Mouse (Mus musculus): Measurements from ENCODE around the gene Ruvbl2. TPM values are rescaled to one million over a fixed set of nuclear protein-coding genes. Genes with fewer than 3 reads are reported as not detected.
A peak's percentile ranks its signal among the peaks of the same experiment; 100 is the strongest.

Ruvbl2 gene
- polyA plus RNA-seq, 1 experiment from 2014 or later, result 92.7 TPM

DNA sequence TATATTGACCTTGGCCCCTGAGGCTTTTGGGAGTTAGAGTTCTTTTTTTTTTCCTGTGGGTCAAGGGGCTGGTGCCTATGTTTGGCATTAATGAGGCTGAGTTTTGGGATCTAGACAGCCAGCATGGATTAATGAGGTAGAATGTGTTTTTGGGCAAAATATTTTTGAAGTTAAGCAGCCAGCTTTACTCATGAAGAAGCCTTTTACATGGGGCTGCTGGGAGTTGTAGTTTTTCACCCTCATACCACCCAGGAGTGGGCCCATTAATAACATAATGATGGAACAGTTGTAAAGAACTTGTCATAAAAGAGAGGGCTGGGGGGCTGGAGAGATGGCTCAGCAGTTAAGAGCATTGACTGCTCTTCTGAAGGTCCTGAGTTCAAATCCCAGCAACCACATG is 8.7 kb upstream of the Ruvbl2 start:
- no peak for ATAC-seq (ENCODE audit: low FRiP score)
- no peak overlapping the region for H3K4me3 ChIP-seq (replicated peaks)
- no peak overlapping the region for H3K4me2 ChIP-seq
- H3K36me3 ChIP-seq, result peaks cover 47% of the 10 kb centered on the region
- no peaks in the 10 kb centered on the region for H3K27me3 ChIP-seq (replicated peaks)
- H3K4me1 ChIP-seq, result peaks cover 5% of the 10 kb centered on the region
- no peaks in the 10 kb centered on the region for H3K9me3 ChIP-seq (replicated peaks)
- H3K27ac ChIP-seq (replicated peaks), result no peak overlapping the region
- no peak overlapping the region for H3K9ac ChIP-seq (replicated peaks)

DNA sequence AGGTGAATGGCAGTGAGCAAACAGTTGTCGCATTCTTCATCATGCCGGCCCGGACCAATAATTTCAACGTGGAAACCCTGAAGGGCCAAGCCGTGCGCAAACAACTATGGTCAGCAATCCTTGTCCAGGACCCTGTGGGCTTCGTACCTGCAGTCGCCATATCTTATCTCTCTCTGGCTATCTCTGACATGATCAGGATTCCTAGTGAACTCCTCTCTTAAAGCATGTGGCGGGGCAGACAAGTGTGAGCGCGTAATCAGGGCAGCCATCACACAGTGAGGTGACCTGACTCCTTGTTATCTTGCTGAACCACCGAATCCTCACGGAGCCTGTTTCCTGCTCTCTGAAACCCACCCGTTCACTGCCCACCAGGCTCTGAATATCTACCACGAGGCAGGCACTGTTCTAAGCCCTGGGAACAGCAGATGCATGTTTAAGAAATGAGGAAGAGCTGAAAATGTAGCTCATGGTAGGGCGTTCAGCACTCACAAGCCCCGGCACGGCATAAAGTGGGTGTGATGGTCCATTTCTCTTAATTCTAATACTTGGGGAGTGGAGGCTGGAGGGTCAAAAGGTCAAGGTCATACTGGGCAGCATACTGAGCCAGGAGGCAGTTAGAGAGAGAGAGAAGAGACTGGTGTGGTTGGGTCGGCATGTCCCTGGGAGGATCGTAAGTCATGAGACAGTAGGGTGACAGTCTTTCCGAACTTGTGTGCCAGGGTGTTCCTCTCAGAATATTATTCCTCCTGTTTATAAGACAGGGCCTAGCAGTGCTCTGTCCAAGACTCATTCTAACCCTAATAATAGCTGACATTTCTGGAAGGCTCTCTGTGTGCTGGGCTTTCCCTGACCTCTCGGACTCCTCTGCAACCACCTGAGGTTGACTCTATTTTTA is 5.9 kb upstream of the Ruvbl2 start:
- Histone ChIP-seq H3K36me3 (peaks cover 47% of the 10 kb centered on the region), H3K9me3 (replicated peaks) (no peaks in the 10 kb centered on the region), H3K4me2 (no peak overlapping the region), H3K27ac (replicated peaks) (no peak overlapping the region), H3K27me3 (replicated peaks) (no peaks in the 10 kb centered on the region), H3K4me3 (replicated peaks) (no peak overlapping the region), H3K4me1 (0 out of 2 replicates have a peak, but pooled peaks cover 2% of the 10 kb centered on the region), H3K9ac (replicated peaks) (no peak overlapping the region)
- 91% methylated on average over 22 of the region's 22 CpGs for WGBS
- ATAC-seq (ENCODE audit: low FRiP score), result no peak

- no peak overlapping the region for H3K4me3 ChIP-seq (replicated peaks)
- H3K9ac ChIP-seq (replicated peaks), result no peak overlapping the region
- H3K4me1 ChIP-seq, result peaks cover 44% of the 10 kb centered on the region
- H3K27me3 ChIP-seq (replicated peaks), result no peaks in the 10 kb centered on the region
- 0 out of 2 replicates have a peak, but pooled peaks cover 8% of the 10 kb centered on the region for H3K36me3 ChIP-seq
- ATAC-seq (ENCODE audit: low FRiP score), result no peak
- no peaks in the 10 kb centered on the region for H3K9me3 ChIP-seq (replicated peaks)
- no peak overlapping the region for H3K4me2 ChIP-seq
- 39% methylated on average over 6 of the region's 6 CpGs for WGBS
- H3K27ac ChIP-seq (replicated peaks), result no peak overlapping the region
Measured at GRCm38 (mm10) chr7:45437046-45437445, 850 bp downstream of the Ruvbl2 start.

DNA sequence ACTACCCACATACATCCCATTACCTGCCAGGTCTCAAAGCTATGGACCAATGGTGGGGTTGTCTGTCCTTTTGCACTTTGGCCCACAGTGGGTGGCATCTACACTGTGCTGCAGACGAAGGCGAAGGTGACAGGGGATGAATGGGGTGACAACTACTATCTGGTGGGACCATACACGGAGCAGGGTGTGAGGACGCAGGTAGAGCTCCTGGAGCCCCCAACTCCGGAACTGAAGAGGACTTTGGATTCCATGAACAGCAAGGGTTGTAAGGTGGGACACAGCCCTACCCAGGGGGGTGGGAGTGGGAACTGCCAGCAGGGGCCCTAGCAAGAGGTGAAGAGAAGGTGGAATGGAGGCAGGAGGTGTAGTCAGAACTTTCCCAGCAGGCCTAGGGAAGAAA is 1.5 kb downstream of the Ruvbl2 start:
- H3K4me3 ChIP-seq (replicated peaks), result 0 out of 2 replicates have a peak overlapping the region, but pooled peaks have one; percentile 1
- H3K4me1 ChIP-seq, result peaks cover 47% of the 10 kb centered on the region
- 0 out of 2 replicates have a peak, but pooled peaks cover 13% of the 10 kb centered on the region for H3K36me3 ChIP-seq
- H3K27me3 ChIP-seq (replicated peaks), result no peaks in the 10 kb centered on the region
- 91% methylated on average over 5 of the region's 5 CpGs for WGBS
- peak overlapping the region; percentile 98 for H3K4me2 ChIP-seq
- no peaks in the 10 kb centered on the region for H3K9me3 ChIP-seq (replicated peaks)
- H3K27ac ChIP-seq (replicated peaks), result no peak overlapping the region
- ATAC-seq (ENCODE audit: low FRiP score), result no peak
- H3K9ac ChIP-seq (replicated peaks), result no peak overlapping the region

- ATAC-seq (ENCODE audit: low FRiP score), result peak; percentile 23; the same call in 1 of the 2 replicates
- peaks cover 48% of the 10 kb centered on the region for H3K4me1 ChIP-seq
Measured at GRCm38 (mm10) chr7:45435038-45435437, 2.9 kb downstream of the Ruvbl2 start.

GRCm38 (mm10) chr7:45434203-45435015 is 3.5 kb downstream of the Ruvbl2 start, which contains the start of gene Gys1:
Gene Gys1, plus strand, starts transcription at chr7:45434844.
- peak within 1 kb of the TSS; percentile 86 for H3K9ac ChIP-seq (replicated peaks)
- H3K4me1 ChIP-seq, result peaks cover 48% of the 10 kb centered on the region
- H3K27ac ChIP-seq (replicated peaks), result peak within 1 kb of the TSS; percentile 89
- H3K36me3 ChIP-seq, result peaks cover 24% of the 10 kb centered on the region; the same call in 1 of the 2 replicates
- H3K9me3 ChIP-seq (replicated peaks), result no peaks in the 10 kb centered on the region
- H3K4me2 ChIP-seq, result peak within 1 kb of the TSS; percentile 98
- no peaks in the 10 kb centered on the region for H3K27me3 ChIP-seq (replicated peaks)
- under 1% methylated on average over 45 of the region's 45 CpGs for WGBS
- H3K4me3 ChIP-seq (replicated peaks), result peak within 1 kb of the TSS; percentile 84
- peak; percentile 97 for ATAC-seq (ENCODE audit: low FRiP score)

More at GRCm38 (mm10) chr7:45435038-45435437, 2.9 kb downstream of the Ruvbl2 start:
- Histone ChIP-seq H3K36me3 (0 out of 2 replicates have a peak, but pooled peaks cover 18% of the 10 kb centered on the region), H3K27me3 (replicated peaks) (no peaks in the 10 kb centered on the region), H3K27ac (replicated peaks) (peak overlapping the region; percentile 80), H3K4me3 (replicated peaks) (peak overlapping the region; percentile 84), H3K9ac (replicated peaks) (peak overlapping the region; percentile 76), H3K9me3 (replicated peaks) (no peaks in the 10 kb centered on the region), H3K4me2 (peak overlapping the region; percentile 98)
- WGBS, result 3% methylated on average over 16 of the region's 16 CpGs

GRCm38 (mm10) chr7:45433835-45434202 is 4.1 kb downstream of the Ruvbl2 start:
- Histone ChIP-seq H3K9ac (replicated peaks) (peak overlapping the region; percentile 86), H3K9me3 (replicated peaks) (no peaks in the 10 kb centered on the region), H3K4me2 (peak overlapping the region; percentile 98), H3K36me3 (peaks cover 29% of the 10 kb centered on the region), H3K27ac (replicated peaks) (peak overlapping the region; percentile 89), H3K4me3 (replicated peaks) (peak overlapping the region; percentile 84), H3K27me3 (replicated peaks) (no peaks in the 10 kb centered on the region), H3K4me1 (peaks cover 48% of the 10 kb centered on the region)
- ATAC-seq (ENCODE audit: low FRiP score), result 0 out of 2 replicates have a peak, but pooled peaks have one; percentile 0
- under 1% methylated on average over 7 of the region's 7 CpGs for WGBS

GRCm38 (mm10) chr7:45426556-45426955 is 11.3 kb downstream of the Ruvbl2 start:
- Histone ChIP-seq H3K4me2 (no peak overlapping the region), H3K4me1 (0 out of 2 replicates have a peak, but pooled peaks cover 2% of the 10 kb centered on the region), H3K36me3 (peaks cover 95% of the 10 kb centered on the region), H3K4me3 (replicated peaks) (no peak overlapping the region), H3K9ac (replicated peaks) (no peak overlapping the region), H3K9me3 (replicated peaks) (no peaks in the 10 kb centered on the region), H3K27ac (replicated peaks) (no peak overlapping the region), H3K27me3 (replicated peaks) (peaks cover 4% of the 10 kb centered on the region)
- WGBS, result 94% methylated on average over 8 of the region's 8 CpGs
- no peak for ATAC-seq (ENCODE audit: low FRiP score)

DNA sequence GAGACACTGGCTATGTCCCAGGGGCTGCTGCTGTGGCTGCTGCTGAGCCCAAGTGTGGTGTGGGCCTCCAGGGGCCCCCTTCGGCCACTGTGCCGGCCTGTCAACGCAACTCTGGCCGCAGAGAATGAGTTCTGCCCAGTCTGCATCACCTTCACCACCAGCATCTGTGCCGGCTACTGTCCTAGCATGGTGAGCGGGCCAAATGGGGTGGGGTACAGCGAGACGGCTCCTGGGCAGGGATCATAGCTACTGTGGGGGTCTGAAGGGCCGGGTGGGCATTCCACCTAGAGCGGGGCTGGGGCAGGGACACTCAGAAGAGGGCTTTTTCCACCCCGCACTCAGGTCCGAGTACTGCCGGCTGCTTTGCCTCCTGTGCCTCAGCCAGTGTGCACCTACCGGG is 16.7 kb downstream of the Ruvbl2 start:
- H3K9ac ChIP-seq (replicated peaks), result no peak overlapping the region
- no peak for ATAC-seq (ENCODE audit: low FRiP score)
- H3K27me3 ChIP-seq (replicated peaks), result peaks cover 57% of the 10 kb centered on the region
- 93% methylated on average over 14 of the region's 14 CpGs for WGBS
- H3K36me3 ChIP-seq, result peaks cover 54% of the 10 kb centered on the region
- no peak overlapping the region for H3K4me3 ChIP-seq (replicated peaks)
- no peak overlapping the region for H3K27ac ChIP-seq (replicated peaks)
- no peaks in the 10 kb centered on the region for H3K9me3 ChIP-seq (replicated peaks)
- H3K4me1 ChIP-seq, result no peaks in the 10 kb centered on the region
- no peak overlapping the region for H3K4me2 ChIP-seq

- Histone ChIP-seq H3K9me3 (replicated peaks) (no peaks in the 10 kb centered on the region), H3K27me3 (replicated peaks) (peaks cover 64% of the 10 kb centered on the region), H3K36me3 (peaks cover 50% of the 10 kb centered on the region), H3K4me3 (replicated peaks) (no peak within 1 kb of the TSS), H3K4me2 (no peak within 1 kb of the TSS), H3K4me1 (peaks cover 3% of the 10 kb centered on the region), H3K9ac (replicated peaks) (no peak within 1 kb of the TSS), H3K27ac (replicated peaks) (no peak within 1 kb of the TSS)
- 55% methylated on average over 6 of the region's 6 CpGs for WGBS
- no peak for ATAC-seq (ENCODE audit: low FRiP score)
Measured at GRCm38 (mm10) chr7:45420615-45420919, 17.3 kb downstream of the Ruvbl2 start, which contains the start of gene Lhb. Gene Lhb, plus strand, starts transcription at chr7:45420820.

- ATAC-seq (ENCODE audit: low FRiP score), result no peak
- Histone ChIP-seq H3K4me1 (peaks cover 6% of the 10 kb centered on the region), H3K27me3 (replicated peaks) (peaks cover 69% of the 10 kb centered on the region), H3K36me3 (peaks cover 45% of the 10 kb centered on the region), H3K9me3 (replicated peaks) (no peaks in the 10 kb centered on the region), H3K9ac (replicated peaks) (no peak overlapping the region), H3K4me2 (no peak overlapping the region), H3K27ac (replicated peaks) (no peak overlapping the region), H3K4me3 (replicated peaks) (no peak overlapping the region)
- WGBS, result 11% methylated on average over 27 of the region's 27 CpGs
Measured at GRCm38 (mm10) chr7:45419859-45420614, 17.9 kb downstream of the Ruvbl2 start.
